Mouse (Mus musculus): ENCODE measurements around the gene Wnk2. TPM values are rescaled to one million over a fixed set of nuclear protein-coding genes. Genes with fewer than 3 reads are reported as not detected.

Wnk2 gene
- polyA plus RNA-seq, 2 experiments from 2014 or later, result not detected

- ATAC-seq, result no peak
Observed at GRCm38 (mm10) chr13:49134491-49134890, 13.3 kb downstream of the Wnk2 start.

- no peak for ATAC-seq
Observed at GRCm38 (mm10) chr13:49133125-49133524, 14.7 kb downstream of the Wnk2 start.

GRCm38 (mm10) chr13:49131946-49132687 is 15.7 kb downstream of the Wnk2 start:
- no peak for ATAC-seq

GRCm38 (mm10) chr13:49131342-49131855 is 16.4 kb downstream of the Wnk2 start:
- ATAC-seq, result no peak

- ATAC-seq, result no peak
Observed at GRCm38 (mm10) chr13:49129845-49130244, 18.0 kb downstream of the Wnk2 start.

GRCm38 (mm10) chr13:49129154-49129553 is 18.7 kb downstream of the Wnk2 start:
- no peak for ATAC-seq

GRCm38 (mm10) chr13:49127844-49128631 is 19.8 kb downstream of the Wnk2 start:
- ATAC-seq, result no peak

GRCm38 (mm10) chr13:49122106-49122505 is 25.7 kb downstream of the Wnk2 start:
- ATAC-seq, result no peak

GRCm38 (mm10) chr13:49117563-49117962 is 30.3 kb downstream of the Wnk2 start:
- no peak for ATAC-seq

GRCm38 (mm10) chr13:49114921-49115320 is 32.9 kb downstream of the Wnk2 start:
- no peak for ATAC-seq

GRCm38 (mm10) chr13:49114116-49114515 is 33.7 kb downstream of the Wnk2 start:
- ATAC-seq, result no peak

GRCm38 (mm10) chr13:49113345-49113744 is 34.5 kb downstream of the Wnk2 start:
- ATAC-seq, result no peak

GRCm38 (mm10) chr13:49112652-49113051 is 35.2 kb downstream of the Wnk2 start:
- no peak for ATAC-seq

- no peak for ATAC-seq
Observed at GRCm38 (mm10) chr13:49109665-49110064, 38.1 kb downstream of the Wnk2 start.

GRCm38 (mm10) chr13:49108119-49108846 is 39.5 kb downstream of the Wnk2 start:
- no peak for ATAC-seq

GRCm38 (mm10) chr13:49103913-49104312 is 43.9 kb downstream of the Wnk2 start:
- no peak for ATAC-seq

GRCm38 (mm10) chr13:49103235-49103634 is 44.6 kb downstream of the Wnk2 start:
- ATAC-seq, result no peak

- no peak for ATAC-seq
Observed at GRCm38 (mm10) chr13:49100417-49100816, 47.4 kb downstream of the Wnk2 start.

- no peak for ATAC-seq
Observed at GRCm38 (mm10) chr13:49096826-49097225, 51.0 kb downstream of the Wnk2 start.

GRCm38 (mm10) chr13:49094667-49095066 is 53.1 kb downstream of the Wnk2 start:
- ATAC-seq, result no peak

GRCm38 (mm10) chr13:49093471-49093891 is 54.3 kb downstream of the Wnk2 start:
- ATAC-seq, result no peak

GRCm38 (mm10) chr13:49092596-49092995 is 55.2 kb downstream of the Wnk2 start:
- ATAC-seq, result no peak

- no peak for ATAC-seq
Observed at GRCm38 (mm10) chr13:49090176-49090575, 57.6 kb downstream of the Wnk2 start.
